Mouse (Mus musculus) myocyte (in vitro differentiated cells): ENCODE data around the gene Gzme. TPM values are rescaled to one million over a fixed set of nuclear protein-coding genes. Genes with fewer than 3 reads are reported as not detected.
A peak's percentile ranks its signal among the peaks of the same experiment; 100 is the strongest.
"Not testable (repeated sequence)": the region's sequence is repeated elsewhere in the genome, so short reads cannot be mapped to it uniquely, and the experiment has no call there.

Source experiments
- H3K27me3 ChIP-seq: one replicate; pipeline ENCODE4 v1.6.1; 2011; ENCODE audit not compliant: control insufficient read depth, insufficient read depth, insufficient read length
- H3K36me3 ChIP-seq: one replicate; pipeline ENCODE4 v1.6.1; 2011; ENCODE audit not compliant: control insufficient read depth, insufficient read depth
- H3K4me2 ChIP-seq: one replicate; pipeline ENCODE4 v1.6.1; 2011; ENCODE audit warnings: low read depth, control low read depth
- H3K4me3 ChIP-seq: one replicate; pipeline ENCODE4 v1.5.1; 2011; ENCODE audit warnings: mild to moderate bottlenecking, control low read depth, moderate library complexity
- H3K79me2 ChIP-seq: one replicate; pipeline ENCODE4 v1.6.1; 2011; ENCODE audit not compliant: control insufficient read depth, insufficient read depth
- H3ac ChIP-seq: one replicate; pipeline ENCODE4 v1.6.1; 2011; ENCODE audit not compliant: control insufficient read depth, insufficient read length
- CEBPB ChIP-seq: IDR thresholded peaks from 2 replicates; pipeline ENCODE4 v1.6.1; 2011; ENCODE audit warnings: mild to moderate bottlenecking, moderate library complexity; ENCODE audit not compliant: poor library complexity, insufficient read depth, severe bottlenecking
- E2F4 ChIP-seq: IDR thresholded peaks from one replicate; pipeline ENCODE4 v1.6.1; 2011; ENCODE audit warnings: mild to moderate bottlenecking, control low read depth, moderate library complexity; ENCODE audit not compliant: insufficient read depth
- MAX ChIP-seq: IDR thresholded peaks from one replicate; pipeline ENCODE4 v1.6.1; 2011; ENCODE audit warnings: low read depth, mild to moderate bottlenecking, control low read depth
- MYOD1 ChIP-seq, 3 experiments: IDR thresholded peaks; one replicate each; pipeline ENCODE4 v1.6.1; 2011; ENCODE audit warnings: control low read depth in 2 of 3, low read depth in 2 of 3, mild to moderate bottlenecking in 2 of 3, moderate library complexity in 1 of 3; ENCODE audit not compliant: insufficient read length in 2 of 3, control insufficient read depth in 1 of 3
- MYOG ChIP-seq, 3 experiments: IDR thresholded peaks; one replicate each; pipeline ENCODE4 v1.6.1; 2011; ENCODE audit warnings: control low read depth in 2 of 3, low read depth in 2 of 3, mild to moderate bottlenecking in 2 of 3; ENCODE audit not compliant: insufficient read length in 2 of 3, control insufficient read depth in 1 of 3, insufficient read depth in 1 of 3
- POLR2A ChIP-seq: IDR thresholded peaks from one replicate; pipeline ENCODE4 v1.6.1; 2011; ENCODE audit warnings: low read depth, mild to moderate bottlenecking, control low read depth, moderate library complexity; ENCODE audit not compliant: insufficient read length
- POLR2AphosphoS2 ChIP-seq: IDR thresholded peaks from one replicate; pipeline ENCODE4 v1.6.1; 2011; ENCODE audit warnings: low read depth, control low read depth; ENCODE audit not compliant: insufficient read length
- REST ChIP-seq: IDR thresholded peaks from one replicate; pipeline ENCODE4 v1.6.1; 2011; ENCODE audit warnings: mild to moderate bottlenecking, control low read depth, moderate library complexity; ENCODE audit not compliant: insufficient read depth, insufficient read length
- SRF ChIP-seq: IDR thresholded peaks from one replicate; pipeline ENCODE4 v1.6.1; 2011; ENCODE audit warnings: low read depth; ENCODE audit not compliant: control insufficient read depth, insufficient read length
- TCF12 ChIP-seq: IDR thresholded peaks from one replicate; pipeline ENCODE4 v1.6.1; 2011; ENCODE audit warnings: mild to moderate bottlenecking, control low read depth; ENCODE audit not compliant: poor library complexity, insufficient read depth, severe bottlenecking
- TCF3 ChIP-seq: IDR thresholded peaks from one replicate; pipeline ENCODE4 v1.6.1; 2011; ENCODE audit warnings: low read depth, control low read depth; ENCODE audit not compliant: insufficient read length
- USF1 ChIP-seq: IDR thresholded peaks from one replicate; pipeline ENCODE4 v1.6.1; 2011; ENCODE audit warnings: low read depth, mild to moderate bottlenecking, control low read depth, moderate library complexity
- polyA plus RNA-seq: library from polyadenylated mRNA; unstranded; fragments of >200 nt; fragmentation: generic; extraction: Trizol; gene quantifications from one replicate; pipeline ENCODE4 v1.2.1, GENCODE M21; 2012; ENCODE audit warnings: missing spikeins

Gzme gene
- polyA plus RNA-seq, 1 experiment = 0.55 TPM

DNA sequence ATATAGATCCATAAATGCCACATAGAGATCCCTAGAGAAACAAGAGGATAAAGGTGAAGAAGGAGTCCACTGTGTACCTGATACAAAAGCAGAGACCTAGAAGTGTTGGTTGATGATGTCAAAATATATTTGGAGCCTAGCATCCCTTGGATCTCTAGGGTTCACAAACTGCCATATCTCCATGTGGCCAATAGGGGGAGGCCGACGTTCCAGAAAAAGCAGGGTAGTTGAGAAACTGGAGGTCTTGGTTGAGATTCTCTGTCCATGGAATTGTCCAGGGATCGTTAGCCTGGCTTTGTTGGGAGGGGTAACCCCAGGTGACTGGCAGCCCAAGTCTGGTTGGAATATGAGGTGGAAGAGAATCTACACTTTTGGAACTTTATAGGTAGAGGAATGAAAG, 7.9 kb upstream of the Gzme start:
- Histone ChIP-seq H3K4me2 (no peak overlapping the region), H3K4me3 (no peak overlapping the region), H3ac (no peak overlapping the region), H3K36me3 (no peaks in the 10 kb centered on the region), H3K27me3 (no peaks in the 10 kb centered on the region), H3K79me2 (no peaks in the 10 kb centered on the region)
- no peak for TF ChIP-seq USF1
- TF ChIP-seq TCF12 = no peak
- TF ChIP-seq CEBPB = no peak
- no peak for TF ChIP-seq MAX
- no peak for TF ChIP-seq REST
- no peak for TF ChIP-seq POLR2A

DNA sequence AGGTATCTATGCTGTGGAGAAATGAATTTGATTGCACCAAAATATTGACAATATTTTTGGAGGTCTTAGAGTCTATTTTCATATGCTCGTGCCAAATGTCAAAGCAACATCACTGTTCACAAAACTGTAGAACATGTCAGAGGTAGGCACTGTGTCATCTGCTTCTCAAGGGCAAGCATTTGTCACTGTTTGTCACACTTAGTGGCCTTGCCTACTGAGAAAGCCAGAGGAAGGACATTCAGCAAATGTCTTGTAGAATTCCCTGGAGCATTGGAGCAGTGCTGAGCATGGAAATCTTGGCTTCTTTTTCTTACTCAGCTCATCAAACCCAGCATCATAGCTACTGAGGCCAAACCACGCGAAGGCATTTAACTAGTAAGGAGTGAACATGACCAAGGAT, 3.1 kb upstream of the Gzme start:
- H3K27me3 ChIP-seq = no peaks in the 10 kb centered on the region
- no peaks in the 10 kb centered on the region for H3K36me3 ChIP-seq
- H3ac ChIP-seq = no peak overlapping the region
- no peak overlapping the region for H3K4me3 ChIP-seq
- H3K79me2 ChIP-seq = no peaks in the 10 kb centered on the region
- no peak overlapping the region for H3K4me2 ChIP-seq
- TF ChIP-seq USF1 = no peak
- TF ChIP-seq REST = no peak
- TF ChIP-seq TCF12 = no peak
- no peak for TF ChIP-seq TCF3
- no peak for TF ChIP-seq MYOD1 (IDR thresholded peaks at IDR 0.05; ENCODE audit: control insufficient read depth in 1 of 3, insufficient read length in 2 of 3, low read depth in 2 of 3)
- no peak for TF ChIP-seq CEBPB
- TF ChIP-seq POLR2AphosphoS2 = no peak
- no peak for TF ChIP-seq MAX
- TF ChIP-seq MYOG (IDR thresholded peaks at IDR 0.05; ENCODE audit: control insufficient read depth in 1 of 3, insufficient read depth in 1 of 3, insufficient read length in 2 of 3, low read depth in 2 of 3) = no peak
- no peak for TF ChIP-seq E2F4
- no peak for TF ChIP-seq SRF

GRCm38 (mm10) chr14:56115531-56116310, 4.7 kb downstream of the Gzme start:
- H3K4me3 ChIP-seq, H3K27me3 ChIP-seq, H3K4me2 ChIP-seq, H3ac ChIP-seq, H3K36me3 ChIP-seq, H3K79me2 ChIP-seq: not testable (repeated sequence)

DNA sequence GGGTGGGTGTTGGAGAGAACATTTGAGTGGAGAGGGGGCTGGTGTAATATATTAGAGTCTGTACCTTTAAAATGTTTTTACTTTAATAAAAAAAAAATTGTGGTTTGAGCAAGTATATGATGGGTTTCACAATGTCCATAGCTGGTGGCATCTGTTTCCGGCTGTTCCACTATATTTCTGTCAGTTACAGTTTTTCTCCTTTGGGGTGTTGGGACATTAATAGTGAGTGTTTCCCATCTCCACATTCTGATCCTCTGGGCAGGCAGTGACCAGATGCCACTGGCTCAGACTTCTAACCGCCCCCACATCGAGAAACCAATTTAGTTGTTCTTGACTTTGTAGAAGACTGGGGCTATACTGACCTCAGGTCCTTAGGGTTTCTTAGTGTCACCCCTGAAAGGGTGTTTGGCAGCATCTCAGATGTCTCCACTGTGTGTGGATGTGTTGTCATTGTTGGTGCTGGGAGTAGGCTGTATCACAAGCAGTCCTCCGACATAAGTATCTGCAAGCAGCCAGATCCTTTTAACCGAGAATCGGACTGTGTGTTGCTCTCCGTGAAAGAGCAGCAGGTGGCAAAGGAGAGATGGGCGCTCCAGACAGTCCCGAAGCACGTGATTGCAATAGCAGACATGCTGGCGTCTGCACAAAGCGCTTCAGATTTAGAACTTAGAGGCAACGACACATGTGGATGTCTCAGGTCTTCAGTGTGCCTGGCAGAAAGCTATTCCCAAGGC, 14.8 kb downstream of the Gzme start:
- Histone ChIP-seq H3ac (no peak overlapping the region), H3K36me3 (no peaks in the 10 kb centered on the region), H3K27me3 (no peaks in the 10 kb centered on the region), H3K79me2 (no peaks in the 10 kb centered on the region), H3K4me3 (no peak overlapping the region), H3K4me2 (peak overlapping the region; percentile 42)
- TF ChIP-seq POLR2A = no peak
- peak in 1 of 3 experiments; percentile 12 for TF ChIP-seq MYOD1 (IDR thresholded peaks at IDR 0.05; ENCODE audit: control insufficient read depth in 1 of 3, insufficient read length in 2 of 3, low read depth in 2 of 3)
- no peak for TF ChIP-seq MYOG (IDR thresholded peaks at IDR 0.05; ENCODE audit: control insufficient read depth in 1 of 3, insufficient read depth in 1 of 3, insufficient read length in 2 of 3, low read depth in 2 of 3)
- no peak for TF ChIP-seq SRF
- no peak for TF ChIP-seq TCF3
- no peak for TF ChIP-seq CEBPB

DNA sequence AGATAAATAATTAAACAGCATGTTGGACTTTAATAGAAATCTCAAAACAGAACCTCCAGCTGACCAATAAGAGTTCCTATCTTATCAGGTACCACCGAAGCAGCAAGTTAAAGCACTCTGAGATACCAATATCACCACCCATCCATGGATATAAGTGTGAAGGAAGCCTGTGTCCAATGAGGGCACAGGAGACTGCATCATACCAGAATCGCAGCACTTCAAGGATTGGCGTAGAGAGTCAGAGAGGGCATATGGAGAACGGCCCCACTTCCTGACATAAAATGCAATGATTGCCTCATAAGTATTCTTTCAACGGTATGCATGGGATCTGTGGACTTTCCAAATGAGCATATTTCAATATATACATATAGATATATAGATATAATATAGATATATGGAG, 15.4 kb downstream of the Gzme start:
- H3K79me2 ChIP-seq = no peaks in the 10 kb centered on the region
- TF ChIP-seq POLR2AphosphoS2 (no peak), E2F4 (no peak), CEBPB (no peak)

More for the DNA sequence above, 15.4 kb downstream of the Gzme start:
- Histone ChIP-seq H3ac (no peak overlapping the region), H3K4me2 (no peak overlapping the region), H3K36me3 (no peaks in the 10 kb centered on the region), H3K27me3 (no peaks in the 10 kb centered on the region), H3K4me3 (no peak overlapping the region)
